Mouse (Mus musculus) spleen, adult 2 months (tissue): ENCODE measurements at regions not wholly inside any gene's neighbourhood (a gene's known extent, or its start where the extent isn't known, plus 50 kb on each side); places are given as distances from the start of the nearest gene placed in this dataset.

Experiments used
- CTCF ChIP-seq: fragments of 200-500 bp; IDR thresholded peaks from 2 replicates; pipeline ENCODE4 v1.5.1; 2011; ENCODE audit warnings: mild to moderate bottlenecking, inconsistent platforms; ENCODE audit not compliant: insufficient read depth, insufficient read length, insufficient replicate concordance; ENCODE audit errors: extremely low read depth
- POLR2A ChIP-seq: fragments of 200-500 bp; IDR thresholded peaks from 2 replicates; pipeline ENCODE4 v1.6.1; 2011; ENCODE audit warnings: low read depth, low read length, inconsistent platforms

DNA sequence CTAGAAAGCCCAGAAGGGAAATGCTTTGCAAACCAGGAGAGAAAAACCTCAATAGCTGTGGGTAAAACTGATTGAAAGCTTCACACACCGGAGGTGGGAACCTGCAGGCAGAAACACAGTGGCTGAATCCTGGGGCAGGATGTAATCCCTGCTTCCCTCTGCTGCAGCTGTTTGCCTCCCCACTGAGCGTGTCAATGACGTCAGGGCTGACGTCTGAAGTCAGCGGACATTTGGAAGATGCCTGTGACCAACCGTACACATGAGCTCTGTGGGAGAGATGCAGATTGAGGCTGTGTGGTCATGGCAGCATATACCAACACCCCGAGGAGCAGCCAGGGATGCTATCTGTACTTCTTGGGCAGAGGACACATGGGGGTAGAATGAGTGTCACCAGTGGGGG, 151.5 kb upstream of the Atp6ap2 start:
- TF ChIP-seq POLR2A (no peak), CTCF (no peak)
